Mouse (Mus musculus): ENCODE measurements around the gene Heatr3.

DNA sequence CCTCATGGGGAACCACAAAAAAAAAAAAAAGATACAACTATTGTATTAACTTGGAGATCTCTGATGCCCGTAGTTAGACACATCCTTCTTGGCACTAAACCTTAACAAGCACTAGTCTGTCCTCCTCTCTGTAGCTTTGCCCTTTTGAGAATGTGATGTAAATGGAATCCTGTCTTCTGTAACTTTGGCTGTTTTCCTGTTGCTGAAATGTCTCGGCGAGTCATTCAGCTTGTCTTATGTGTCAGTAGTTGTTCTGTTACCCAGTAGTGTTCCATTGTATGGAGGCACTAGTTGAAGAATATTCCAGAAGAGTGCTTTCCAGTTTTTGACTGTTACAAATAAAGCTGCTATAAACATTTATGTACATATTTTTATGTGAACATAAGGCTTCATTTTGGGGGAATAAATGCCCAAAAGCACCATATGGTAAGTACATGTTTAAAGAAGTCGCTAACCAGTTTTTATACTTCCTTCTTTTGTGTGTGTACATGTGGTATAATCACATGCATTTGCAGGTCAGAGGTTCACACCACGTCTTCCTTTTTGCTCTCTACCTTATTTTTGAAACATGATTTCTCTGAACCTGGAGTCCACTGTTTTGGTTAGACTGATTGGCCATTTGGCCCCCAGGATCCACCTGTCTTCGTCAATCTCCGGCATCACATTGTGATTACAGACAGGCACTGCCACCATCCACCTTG, 69.6 kb downstream of the Heatr3 start:
- TF ChIP-seq CTCF (IDR thresholded peaks at IDR 0.05; ENCODE audit: insufficient read depth, low read depth, low read length) (no peak), POLR2A (IDR thresholded peaks at IDR 0.05; ENCODE audit: insufficient read depth, low read depth, low read length) (no peak)

All from olfactory bulb, adult 2 months (tissue).